Mouse (Mus musculus) right cerebral cortex, postnatal 10 days (tissue): ENCODE measurements around the gene Nono.

Experiments used
- DNase-seq, 2 experiments: peaks; one replicate each; pipeline ENCODE4 v3.0.0; 2021; ENCODE audit warnings: low spot score in 2 of 2

The Nono gene

GRCm38 (mm10) chrX:101481604-101482350 lies 52.7 kb downstream of the Nono start:
- no peak for DNase-seq

GRCm38 (mm10) chrX:101486487-101487152 lies 57.5 kb downstream of the Nono start:
- peak; percentile 64 to 66 for DNase-seq
